Mouse (Mus musculus): ENCODE measurements around the gene Ate1. TPM values are rescaled to one million over a fixed set of nuclear protein-coding genes. Genes with fewer than 3 reads are reported as not detected.

Ate1 gene
- total RNA-seq, 1 experiment = 25.7 TPM

DNA sequence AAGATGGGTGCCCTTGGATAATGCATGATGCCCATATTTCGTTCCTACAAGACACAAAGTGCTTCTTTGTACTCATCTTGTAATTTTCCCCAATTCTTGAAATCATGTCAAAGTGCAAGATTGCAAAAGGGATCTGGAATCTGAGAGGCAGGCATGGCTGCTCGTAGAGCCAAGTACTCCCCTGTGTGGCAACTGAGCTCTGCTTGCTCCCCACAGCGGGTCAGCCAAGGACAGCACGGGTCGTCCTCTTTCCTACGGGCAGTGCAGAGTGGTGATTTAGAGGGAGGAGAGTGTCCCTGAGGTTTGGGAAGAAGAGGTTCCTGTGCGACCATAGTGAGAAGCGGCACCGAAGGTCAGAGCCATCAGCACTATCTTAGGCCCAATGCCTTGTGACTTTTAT is 145.9 kb downstream of the Ate1 start:
- Histone ChIP-seq H3K9ac (ENCODE audit: insufficient read depth, low read depth, low read length, poor library complexity, severe bottlenecking) (no peak overlapping the region), H3K36me3 (ENCODE audit: control insufficient read depth, insufficient read depth, low read length, poor library complexity, severe bottlenecking) (no peaks in the 10 kb centered on the region), H3K4me1 (ENCODE audit: control insufficient read depth in 2 of 2, insufficient read depth in 2 of 2, low read length in 2 of 2, poor library complexity in 1 of 2) (no peaks in the 10 kb centered on the region), H3K27ac (ENCODE audit: insufficient read depth, low read depth, low read length, poor library complexity, severe bottlenecking) (no peak overlapping the region), H3K4me3 (ENCODE audit: insufficient read depth in 1 of 2, low read depth in 1 of 2, low read length in 2 of 2, poor library complexity in 1 of 2, severe bottlenecking in 1 of 2) (no peak overlapping the region), H3K9me3 (ENCODE audit: control insufficient read depth, insufficient read depth, low read depth, low read length) (no peaks in the 10 kb centered on the region)
- no peak for DNase-seq (ENCODE audit: low read depth, low spot score)
- in situ Hi-C loops (cut with MboI; ENCODE audit: low sequenced_read_pairs in 2 of 2, unreplicated experiment in 2 of 2) = no loop called here
- TF ChIP-seq CHD2 (IDR thresholded peaks at IDR 0.05; ENCODE audit: low read depth, low read length) (no peak), ZC3H11A (IDR thresholded peaks at IDR 0.05; ENCODE audit: borderline replicate concordance, low read depth, low read length) (no peak), HCFC1 (IDR thresholded peaks at IDR 0.05; ENCODE audit: borderline replicate concordance, insufficient read depth, low read length) (no peak), ZNF384 (IDR thresholded peaks at IDR 0.05; ENCODE audit: low read depth, low read length) (no peak), MAFK (IDR thresholded peaks at IDR 0.05; ENCODE audit: insufficient read depth, low read depth, low read length) (no peak)

DNA sequence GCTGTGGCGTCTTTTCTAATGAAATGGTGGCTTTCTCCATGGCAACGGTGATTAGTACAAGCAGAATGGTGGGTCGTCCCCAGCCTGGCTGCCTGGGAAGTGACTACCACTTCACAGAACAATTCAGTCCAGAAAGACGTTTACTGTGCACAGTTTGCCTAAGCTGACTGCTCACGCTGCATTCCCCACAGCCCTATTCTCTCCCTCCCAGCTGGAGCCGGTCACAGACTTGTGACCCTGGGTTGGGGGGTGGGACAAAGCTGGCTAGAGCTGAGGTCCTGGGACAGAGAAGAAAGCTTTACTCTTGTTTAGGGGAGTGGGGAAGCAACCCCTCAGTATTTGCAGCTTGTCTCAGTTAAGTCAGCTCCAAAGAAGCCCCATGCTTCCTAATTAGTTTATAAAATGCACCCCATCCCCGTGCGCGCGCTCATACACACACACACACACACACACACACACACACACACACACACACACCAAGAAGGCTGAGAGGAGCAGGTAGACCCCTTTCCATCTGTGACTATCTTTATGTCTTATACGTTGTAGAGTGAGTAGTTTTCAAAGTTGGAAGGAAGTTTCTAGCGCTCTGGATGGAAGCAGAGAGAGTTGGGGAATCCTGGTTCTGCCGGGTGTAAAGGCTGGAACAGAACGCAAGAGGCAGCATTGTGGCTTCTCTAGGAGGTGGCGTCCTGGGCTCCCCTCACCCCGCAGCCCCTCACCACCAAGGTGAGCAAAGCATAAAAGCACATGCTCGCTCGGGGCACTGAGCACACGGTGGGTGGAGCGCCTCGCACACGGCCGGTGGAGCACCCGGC is 151.1 kb downstream of the Ate1 start:
- no peak overlapping the region for H3K4me3 ChIP-seq (ENCODE audit: insufficient read depth in 1 of 2, low read depth in 1 of 2, low read length in 2 of 2, poor library complexity in 1 of 2, severe bottlenecking in 1 of 2)
- no peak for TF ChIP-seq MAFK (IDR thresholded peaks at IDR 0.05; ENCODE audit: insufficient read depth, low read depth, low read length)
- no peak for TF ChIP-seq ZNF384 (IDR thresholded peaks at IDR 0.05; ENCODE audit: low read depth, low read length)
- no peak for TF ChIP-seq CHD2 (IDR thresholded peaks at IDR 0.05; ENCODE audit: low read depth, low read length)
- no peak for TF ChIP-seq HCFC1 (IDR thresholded peaks at IDR 0.05; ENCODE audit: borderline replicate concordance, insufficient read depth, low read length)
- TF ChIP-seq ZC3H11A (IDR thresholded peaks at IDR 0.05; ENCODE audit: borderline replicate concordance, low read depth, low read length) = no peak
- H3K9me3 ChIP-seq (ENCODE audit: control insufficient read depth, insufficient read depth, low read depth, low read length) = no peaks in the 10 kb centered on the region
- no peaks in the 10 kb centered on the region for H3K36me3 ChIP-seq (ENCODE audit: control insufficient read depth, insufficient read depth, low read length, poor library complexity, severe bottlenecking)
- H3K27ac ChIP-seq (ENCODE audit: insufficient read depth, low read depth, low read length, poor library complexity, severe bottlenecking) = no peak overlapping the region
- H3K9ac ChIP-seq (ENCODE audit: insufficient read depth, low read depth, low read length, poor library complexity, severe bottlenecking) = no peak overlapping the region
- in situ Hi-C loops (cut with MboI; ENCODE audit: low sequenced_read_pairs in 2 of 2, unreplicated experiment in 2 of 2) = no loop called here
- no peak for DNase-seq (ENCODE audit: low read depth, low spot score)
- no peaks in the 10 kb centered on the region for H3K4me1 ChIP-seq (ENCODE audit: control insufficient read depth in 2 of 2, insufficient read depth in 2 of 2, low read length in 2 of 2, poor library complexity in 1 of 2)

DNA sequence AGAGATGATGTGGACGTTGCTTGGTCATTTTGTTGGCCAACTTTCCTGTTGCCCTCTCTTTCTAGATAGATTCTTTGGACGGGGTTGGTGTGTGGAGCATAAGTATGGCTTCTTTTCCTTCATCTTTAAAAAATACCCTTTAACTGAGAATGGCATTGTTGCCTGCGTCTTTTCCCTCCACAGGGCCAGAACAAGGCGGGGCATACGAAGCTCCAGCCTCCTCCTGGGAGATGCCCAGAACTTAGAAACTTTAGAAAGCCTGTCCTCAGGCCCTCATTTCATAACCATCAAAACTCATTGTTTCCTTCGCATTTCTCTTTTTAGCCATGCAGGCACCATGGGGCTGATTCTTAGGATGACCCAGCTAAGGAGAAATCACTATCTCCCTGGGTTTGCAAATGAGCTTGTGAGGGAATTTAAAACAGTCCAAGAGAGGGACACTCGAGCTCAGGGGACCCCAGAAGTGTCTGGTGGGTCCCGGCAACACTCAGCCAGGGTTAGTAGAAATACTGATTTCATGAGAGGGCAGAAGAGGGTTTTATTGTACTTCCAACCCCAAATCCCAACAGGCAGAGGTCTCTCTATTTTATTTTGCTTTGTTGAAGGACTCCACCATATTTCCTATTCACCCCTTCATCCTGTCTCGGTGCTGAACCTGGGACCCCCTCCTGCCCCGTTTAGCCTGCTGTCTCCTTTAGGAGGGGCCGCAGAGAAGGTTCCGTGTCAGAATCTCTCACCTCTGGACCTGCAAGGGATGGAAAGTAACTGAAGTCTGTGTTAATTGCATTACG is 151.9 kb downstream of the Ate1 start:
- TF ChIP-seq ZNF384 (IDR thresholded peaks at IDR 0.05; ENCODE audit: low read depth, low read length) (no peak), CHD2 (IDR thresholded peaks at IDR 0.05; ENCODE audit: low read depth, low read length) (no peak), HCFC1 (IDR thresholded peaks at IDR 0.05; ENCODE audit: borderline replicate concordance, insufficient read depth, low read length) (no peak), ZC3H11A (IDR thresholded peaks at IDR 0.05; ENCODE audit: borderline replicate concordance, low read depth, low read length) (no peak), MAFK (IDR thresholded peaks at IDR 0.05; ENCODE audit: insufficient read depth, low read depth, low read length) (no peak)
- no peak for DNase-seq (ENCODE audit: low read depth, low spot score)
- H3K4me1 ChIP-seq (ENCODE audit: control insufficient read depth in 2 of 2, insufficient read depth in 2 of 2, low read length in 2 of 2, poor library complexity in 1 of 2) = no peaks in the 10 kb centered on the region
- no peak overlapping the region for H3K9ac ChIP-seq (ENCODE audit: insufficient read depth, low read depth, low read length, poor library complexity, severe bottlenecking)
- H3K4me3 ChIP-seq (ENCODE audit: insufficient read depth in 1 of 2, low read depth in 1 of 2, low read length in 2 of 2, poor library complexity in 1 of 2, severe bottlenecking in 1 of 2) = no peak overlapping the region
- in situ Hi-C loops (cut with MboI; ENCODE audit: low sequenced_read_pairs in 2 of 2, unreplicated experiment in 2 of 2) = no loop called here
- no peaks in the 10 kb centered on the region for H3K9me3 ChIP-seq (ENCODE audit: control insufficient read depth, insufficient read depth, low read depth, low read length)
- no peaks in the 10 kb centered on the region for H3K36me3 ChIP-seq (ENCODE audit: control insufficient read depth, insufficient read depth, low read length, poor library complexity, severe bottlenecking)
- H3K27ac ChIP-seq (ENCODE audit: insufficient read depth, low read depth, low read length, poor library complexity, severe bottlenecking) = no peak overlapping the region

DNA sequence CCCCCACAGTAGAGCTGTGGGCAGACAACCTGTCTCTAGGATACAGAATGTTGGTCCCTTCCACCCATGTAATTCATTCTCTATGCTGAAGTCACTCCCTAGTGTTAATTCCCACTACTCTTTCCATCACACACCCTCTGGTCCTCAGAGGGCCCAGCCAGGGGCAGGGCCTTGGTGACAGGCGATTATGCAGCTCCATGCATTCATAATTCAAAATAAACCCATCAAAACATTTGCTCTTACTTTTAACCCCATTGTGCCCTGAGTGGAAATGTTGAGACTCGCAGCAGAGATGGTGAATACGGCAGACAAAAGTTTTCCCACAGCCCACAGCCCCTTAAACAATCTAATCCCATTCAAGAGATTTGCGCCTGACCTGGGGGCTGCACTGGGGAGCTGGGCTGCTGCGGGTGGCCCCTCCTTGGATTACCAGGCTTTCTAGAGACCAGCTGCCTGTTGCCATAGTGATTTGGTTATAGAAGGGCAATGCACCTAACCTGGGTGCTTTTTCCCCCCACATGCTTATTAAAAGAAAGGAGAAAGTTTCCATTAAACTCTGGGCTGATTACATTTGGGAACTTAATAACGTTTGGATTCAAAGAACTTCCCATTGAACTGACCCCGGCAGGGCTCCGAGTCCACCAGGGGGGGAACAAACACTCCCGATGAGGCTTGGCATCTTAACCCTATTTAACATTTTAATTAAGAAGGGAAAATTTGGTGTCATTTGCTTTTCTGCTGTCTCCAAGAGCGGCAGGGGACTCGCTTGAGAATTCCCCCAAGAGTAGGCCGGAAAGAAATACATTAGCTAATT is 152.7 kb downstream of the Ate1 start:
- Histone ChIP-seq H3K9me3 (ENCODE audit: control insufficient read depth, insufficient read depth, low read depth, low read length) (no peaks in the 10 kb centered on the region), H3K4me3 (ENCODE audit: insufficient read depth in 1 of 2, low read depth in 1 of 2, low read length in 2 of 2, poor library complexity in 1 of 2, severe bottlenecking in 1 of 2) (no peak overlapping the region), H3K9ac (ENCODE audit: insufficient read depth, low read depth, low read length, poor library complexity, severe bottlenecking) (no peak overlapping the region), H3K4me1 (ENCODE audit: control insufficient read depth in 2 of 2, insufficient read depth in 2 of 2, low read length in 2 of 2, poor library complexity in 1 of 2) (no peaks in the 10 kb centered on the region), H3K27ac (ENCODE audit: insufficient read depth, low read depth, low read length, poor library complexity, severe bottlenecking) (no peak overlapping the region), H3K36me3 (ENCODE audit: control insufficient read depth, insufficient read depth, low read length, poor library complexity, severe bottlenecking) (no peaks in the 10 kb centered on the region)
- in situ Hi-C loops (cut with MboI; ENCODE audit: low sequenced_read_pairs in 2 of 2, unreplicated experiment in 2 of 2) = no loop called here
- DNase-seq (ENCODE audit: low read depth, low spot score) = no peak
- no peak for TF ChIP-seq ZC3H11A (IDR thresholded peaks at IDR 0.05; ENCODE audit: borderline replicate concordance, low read depth, low read length)
- no peak for TF ChIP-seq HCFC1 (IDR thresholded peaks at IDR 0.05; ENCODE audit: borderline replicate concordance, insufficient read depth, low read length)
- no peak for TF ChIP-seq MAFK (IDR thresholded peaks at IDR 0.05; ENCODE audit: insufficient read depth, low read depth, low read length)
- no peak for TF ChIP-seq CHD2 (IDR thresholded peaks at IDR 0.05; ENCODE audit: low read depth, low read length)
- TF ChIP-seq ZNF384 (IDR thresholded peaks at IDR 0.05; ENCODE audit: low read depth, low read length) = no peak

All from ES-E14 (cell line).